Comparison of ENCODE assay signal across 22 mouse cellular contexts in the genomic region with DNA sequence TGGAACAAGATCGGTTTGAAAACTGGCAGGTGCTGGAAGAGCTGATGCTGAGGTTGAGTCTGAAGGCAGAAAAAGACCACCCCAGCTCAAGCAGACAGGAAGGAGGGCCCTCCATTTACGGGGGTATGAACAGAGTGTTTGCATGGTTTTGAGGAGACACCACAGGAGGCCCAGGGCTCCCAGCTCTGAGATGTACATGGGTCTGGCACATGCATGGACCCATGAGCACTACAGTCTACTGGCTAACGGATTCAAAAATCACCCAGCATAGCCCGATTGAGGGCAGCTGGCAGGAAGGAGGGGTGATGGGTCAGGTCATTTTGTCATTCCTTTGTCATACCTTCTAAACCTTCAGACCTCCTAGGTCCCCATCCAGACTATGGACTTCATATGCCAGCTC.
"Had no signal": no experiment of that assay in that cellular context is flagged by ENCODE, and none has a peak within 500 bp of the region (broad histone marks: within the 10 kb centered on the region; RNA-seq: fewer than 3 reads in every experiment).

No protein-coding gene starts in this region.

- H3K27ac ChIP-seq: heart, embryonic 10.5 days; hindbrain, embryonic 13.5 days; hindbrain, embryonic 15.5 days; hindbrain, postnatal 0 days; kidney, embryonic 15.5 days; kidney, postnatal 0 days; layer of hippocampus, adult 2 months; left cerebral cortex, adult 2 months; limb, embryonic 13.5 days; limb, embryonic 15.5 days had no signal

- H3K27me3 ChIP-seq: heart, embryonic 12.5 days; hindbrain, embryonic 13.5 days; hindbrain, embryonic 15.5 days; kidney, embryonic 15.5 days; limb, embryonic 13.5 days; limb, embryonic 15.5 days had no signal

- H3K4me1 ChIP-seq: heart, embryonic 10.5 days; heart, embryonic 12.5 days; limb, embryonic 13.5 days; limb, embryonic 15.5 days had no signal

- H3K4me3 ChIP-seq: heart, embryonic 10.5 days; heart, embryonic 12.5 days; hindbrain, embryonic 13.5 days; hindbrain, embryonic 15.5 days; kidney, embryonic 15.5 days; layer of hippocampus, adult 2 months; left cerebral cortex, adult 2 months; limb, embryonic 13.5 days; limb, embryonic 15.5 days had no signal

- H3K36me3 ChIP-seq: heart, embryonic 10.5 days; heart, embryonic 12.5 days; hindbrain, embryonic 13.5 days; hindbrain, embryonic 15.5 days; kidney, embryonic 15.5 days; limb, embryonic 13.5 days; limb, embryonic 15.5 days had no signal

- DNase-seq: forebrain, postnatal 0 days; gastrocnemius, postnatal 14 days; gastrocnemius, postnatal 36 days; heart, adult 18-20 months; heart, postnatal 10 days; kidney, adult 11 months; kidney, adult 2 months; kidney, adult 9 months; kidney, postnatal 14 days; kidney, postnatal 36 days; left cerebral cortex, postnatal 4 days had no signal
